Mouse (Mus musculus) CH12.LX (cell line): ENCODE measurements around the gene Tmem199. TPM values are rescaled to one million over a fixed set of nuclear protein-coding genes. Genes with fewer than 3 reads are reported as not detected.

Experiments used
- DNase-seq: peaks from one replicate; pipeline ENCODE4 v3.0.0-alpha.2; 2013; ENCODE audit errors: extremely low read depth
- H3K27ac ChIP-seq: 2 replicates; pipeline ENCODE4 v1.5.1; 2012; ENCODE audit warnings: low read depth, mild to moderate bottlenecking, control low read depth, moderate library complexity; ENCODE audit not compliant: insufficient read depth
- H3K27me3 ChIP-seq: replicated peaks from 2 replicates; pipeline ENCODE3; 2012; ENCODE audit warnings: inconsistent platforms
- H3K36me3 ChIP-seq, 2 experiments: replicated peaks in 1 of 2; 2 replicates each; pipeline versions ENCODE3 to v1.6.1; 2012; ENCODE audit warnings: inconsistent platforms in 1 of 2, low read length in 1 of 2, mild to moderate bottlenecking in 1 of 2, mixed read lengths in 1 of 2, moderate library complexity in 1 of 2; ENCODE audit not compliant: control insufficient read depth in 1 of 2, insufficient read depth in 1 of 2
- H3K4me1 ChIP-seq, 2 experiments: 2 replicates each; pipeline ENCODE4 v1.6.1; 2012; ENCODE audit warnings: inconsistent platforms in 1 of 2, moderate library complexity in 1 of 2; ENCODE audit not compliant: insufficient read depth in 2 of 2, control insufficient read depth in 1 of 2
- H3K4me2 ChIP-seq: 2 replicates; pipeline ENCODE4 v1.6.1; 2012; ENCODE audit warnings: low read depth, mild to moderate bottlenecking, control low read depth; ENCODE audit not compliant: poor library complexity, insufficient read depth, severe bottlenecking
- H3K4me3 ChIP-seq, 3 experiments: fragments of 150-350 bp in 1 of 3; sonication (generic) in 1 of 3; replicated peaks in 1 of 3; 2 replicates each; pipeline versions ENCODE3 to v1.5.1; 2011 to 2012; ENCODE audit warnings: low read depth in 2 of 3, low read length in 2 of 3, mild to moderate bottlenecking in 2 of 3, moderate library complexity in 2 of 3, control low read depth in 1 of 3, improper control_type of control experiment in 1 of 3, inconsistent platforms in 1 of 3, mixed read lengths in 1 of 3; ENCODE audit not compliant: poor library complexity in 1 of 3
- H3K79me2 ChIP-seq: replicated peaks from 2 replicates; pipeline ENCODE4 v1.6.1; 2012; ENCODE audit warnings: mild to moderate bottlenecking, moderate library complexity; ENCODE audit not compliant: control insufficient read depth, poor library complexity, insufficient read depth, severe bottlenecking; ENCODE audit errors: extremely low read depth
- H3K9ac ChIP-seq: 2 replicates; pipeline ENCODE4 v1.6.1; 2012; ENCODE audit warnings: low read depth, mild to moderate bottlenecking, control low read depth, moderate library complexity; ENCODE audit not compliant: insufficient read depth
- H3K9me3 ChIP-seq: replicated peaks from 2 replicates; pipeline ENCODE3; 2012; ENCODE audit warnings: low read length, inconsistent platforms, mixed read lengths
- E2F4 ChIP-seq: IDR thresholded peaks from 2 replicates; pipeline ENCODE4 v1.6.1; 2011; ENCODE audit warnings: low read depth, low read length, improper control_type of control experiment; ENCODE audit not compliant: insufficient replicate concordance
- EP300 ChIP-seq: IDR thresholded peaks from 2 replicates; pipeline ENCODE4 v1.6.1; 2011; ENCODE audit warnings: low read length, improper control_type of control experiment
- GABPA ChIP-seq: IDR thresholded peaks from 2 replicates; pipeline ENCODE4 v1.6.1; 2012; ENCODE audit warnings: low read depth, low read length, improper control_type of control experiment, inconsistent platforms; ENCODE audit not compliant: insufficient replicate concordance
- KAT2A ChIP-seq: IDR thresholded peaks from 2 replicates; pipeline ENCODE4 v1.6.1; 2012; ENCODE audit warnings: low read length, improper control_type of control experiment, inconsistent platforms; ENCODE audit not compliant: insufficient replicate concordance
- MAX ChIP-seq: IDR thresholded peaks from 2 replicates; pipeline ENCODE4 v1.6.1; 2011; ENCODE audit warnings: low read length, improper control_type of control experiment
- MAZ ChIP-seq: IDR thresholded peaks from 2 replicates; pipeline ENCODE4 v1.6.1; 2012; ENCODE audit warnings: low read depth, mild to moderate bottlenecking, inconsistent platforms, low read length, improper control_type of control experiment, moderate library complexity
- MEF2A ChIP-seq: IDR thresholded peaks from 2 replicates; pipeline ENCODE4 v1.6.1; 2014; ENCODE audit warnings: low read depth, mild to moderate bottlenecking, inconsistent platforms, low read length, improper control_type of control experiment, borderline replicate concordance
- MXI1 ChIP-seq: IDR thresholded peaks from 2 replicates; pipeline ENCODE4 v1.6.1; 2011; ENCODE audit warnings: mild to moderate bottlenecking, low read depth, low read length, improper control_type of control experiment
- NRF1 ChIP-seq: IDR thresholded peaks from 2 replicates; pipeline ENCODE4 v1.6.1; 2014; ENCODE audit warnings: low read depth, mild to moderate bottlenecking, inconsistent platforms, low read length, improper control_type of control experiment, moderate library complexity
- POLR2AphosphoS2 ChIP-seq: IDR thresholded peaks from 2 replicates; pipeline ENCODE4 v1.6.1; 2011; ENCODE audit warnings: low read depth, low read length, improper control_type of control experiment
- TCF12 ChIP-seq: IDR thresholded peaks from 2 replicates; pipeline ENCODE4 v1.6.1; 2014; ENCODE audit warnings: low read depth, mild to moderate bottlenecking, inconsistent platforms, low read length, improper control_type of control experiment
- UBTF ChIP-seq: IDR thresholded peaks from 2 replicates; pipeline ENCODE4 v1.6.1; 2012; ENCODE audit warnings: low read depth, mild to moderate bottlenecking, inconsistent platforms, low read length, improper control_type of control experiment, moderate library complexity
- USF2 ChIP-seq: conservative IDR thresholded peaks from 2 replicates; pipeline ENCODE4 v1.6.1; 2011; ENCODE audit warnings: low read depth, low read length, improper control_type of control experiment
- ZKSCAN1 ChIP-seq: IDR thresholded peaks from 2 replicates; pipeline ENCODE4 v1.6.1; 2012; ENCODE audit warnings: low read depth, inconsistent platforms, low read length, improper control_type of control experiment, borderline replicate concordance
- ZMIZ1 ChIP-seq: IDR thresholded peaks from 2 replicates; pipeline ENCODE4 v1.6.1; 2012; ENCODE audit warnings: low read depth, mild to moderate bottlenecking, inconsistent platforms, low read length, improper control_type of control experiment
- dilution Hi-C: fragments of 300-500 bp; cut with MboI; formaldehyde crosslinking; loops from 2 replicates; pipeline ENCODE4 v1.14.3; 2020; ENCODE audit warnings: low sequenced_read_pairs; ENCODE audit not compliant: extremely low pct_unique_long_range_greater_than_20kb, extremely low pct_ligation_motif_present
- in situ Hi-C: fragments of 300-500 bp; cut with MboI; formaldehyde crosslinking; loops from 3 replicates; pipeline ENCODE4 v1.14.3; 2019; ENCODE audit warnings: low sequenced_read_pairs, low pct_ligation_motif_present, low pct_unique_long_range_greater_than_20kb, mixed read lengths
- polyA plus RNA-seq: library from polyadenylated mRNA; unstranded; fragments of >175 nt; gene quantifications from 2 replicates; pipeline ENCODE4 v1.2.1, GENCODE M21; 2012; ENCODE audit warnings: low read depth; ENCODE audit not compliant: insufficient read length
- total RNA-seq, 2 experiments: library from RNA; depleted of rRNA; stranded (reverse); fragments of 300-350 nt in 1 of 2; fragments of >200 nt in 1 of 2; gene quantifications; 2 replicates each; pipeline ENCODE4 v1.2.3; 2012 to 2014

Tmem199 gene
- total and polyA plus RNA-seq, 3 experiments = 67.3 to 109 (median 80.4) TPM

- TF ChIP-seq NRF1 (no peak), UBTF (no peak), KAT2A (no peak), MEF2A (no peak), ZMIZ1 (no peak), GABPA (no peak), ZKSCAN1 (no peak), MAX (no peak), TCF12 (no peak), E2F4 (no peak), USF2 (no peak), EP300 (no peak), MAZ (no peak), POLR2AphosphoS2 (no peak)
- no peak overlapping the region for H3K4me3 ChIP-seq
- peaks cover 11 to 32% of the 10 kb centered on the region in 2 experiments for H3K4me1 ChIP-seq
- H3K9me3 ChIP-seq = no peaks in the 10 kb centered on the region
- dilution Hi-C loops (no loop called here), in situ Hi-C loops (no loop called here)
- H3K79me2 ChIP-seq = peaks cover 55% of the 10 kb centered on the region
- H3K27me3 ChIP-seq = no peaks in the 10 kb centered on the region
- peaks cover 47 to 72% of the 10 kb centered on the region in 2 experiments for H3K36me3 ChIP-seq
- no peak for DNase-seq
- no peak overlapping the region for H3K27ac ChIP-seq
- H3K4me2 ChIP-seq = no peak overlapping the region
- H3K9ac ChIP-seq = no peak overlapping the region
Measured at GRCm38 (mm10) chr11:78531046-78531445, 19.1 kb upstream of the Tmem199 start.

- Histone ChIP-seq H3K27ac (no peak overlapping the region), H3K36me3 (peaks cover 58 to 82% of the 10 kb centered on the region in 2 experiments), H3K4me2 (no peak overlapping the region), H3K9ac (no peak overlapping the region), H3K79me2 (peaks cover 49% of the 10 kb centered on the region), H3K4me1 (peaks cover 11 to 32% of the 10 kb centered on the region in 2 experiments), H3K9me3 (no peaks in the 10 kb centered on the region), H3K4me3 (no peak overlapping the region), H3K27me3 (no peaks in the 10 kb centered on the region)
- TF ChIP-seq MXI1 = no peak
- no peak for DNase-seq
- dilution Hi-C loops (no loop called here), in situ Hi-C loops (no loop called here)
Measured at GRCm38 (mm10) chr11:78530001-78530400, 18.0 kb upstream of the Tmem199 start.
